Mouse (Mus musculus) limb, embryonic 11.5 days (tissue): ENCODE results near the gene Dhx32. TPM values are rescaled to one million over a fixed set of nuclear protein-coding genes. Genes with fewer than 3 reads are reported as not detected.

Source experiments
- ATAC-seq: fragments of 200-750 bp; cut with Nextera tagmentation; 2 replicates; pipeline ENCODE4 v1.8.0; 2017; ENCODE audit warnings: low read depth; ENCODE audit not compliant: insufficient number of reproducible peaks, low FRiP score, low TSS enrichment
- DNase-seq: peaks from one replicate; pipeline ENCODE4 v3.0.0-alpha.2; 2015; ENCODE audit warnings: low spot score
- H3K27ac ChIP-seq: fragments of 300-500 bp; sonication (generic); replicated peaks from 2 replicates; pipeline ENCODE4 v1.5.1; 2014; ENCODE audit warnings: low read depth, mild to moderate bottlenecking, low read length
- H3K27me3 ChIP-seq: fragments of 300-500 bp; sonication (generic); 2 replicates; pipeline ENCODE4 v1.6.1; 2014; ENCODE audit warnings: mild to moderate bottlenecking, low read length, mixed read lengths; ENCODE audit not compliant: control insufficient read depth, insufficient read depth
- H3K36me3 ChIP-seq: fragments of 300-500 bp; sonication (generic); 2 replicates; pipeline ENCODE4 v1.6.1; 2014; ENCODE audit warnings: mild to moderate bottlenecking, low read length, moderate library complexity, mixed read lengths; ENCODE audit not compliant: control insufficient read depth, insufficient read depth
- H3K4me1 ChIP-seq: fragments of 300-500 bp; sonication (generic); 2 replicates; pipeline ENCODE4 v1.6.1; 2014; ENCODE audit warnings: low read length, mixed read lengths; ENCODE audit not compliant: control insufficient read depth, insufficient read depth
- H3K4me2 ChIP-seq: fragments of 300-500 bp; sonication (generic); 2 replicates; pipeline ENCODE4 v1.6.1; 2014; ENCODE audit warnings: low read depth, mild to moderate bottlenecking, moderate library complexity; ENCODE audit not compliant: severe bottlenecking
- H3K4me3 ChIP-seq: fragments of 300-500 bp; sonication (generic); 2 replicates; pipeline ENCODE4 v1.5.1; 2014; ENCODE audit warnings: low read depth, low read length
- H3K9ac ChIP-seq: fragments of 300-500 bp; sonication (generic); 2 replicates; pipeline ENCODE4 v1.6.1; 2014; ENCODE audit warnings: mild to moderate bottlenecking, low read length
- H3K9me3 ChIP-seq: fragments of 300-500 bp; sonication (generic); 2 replicates; pipeline ENCODE4 v1.6.1; 2016; ENCODE audit warnings: low read length; ENCODE audit not compliant: control insufficient read depth
- WGBS: fragments of 180-500 bp; shearing (Covaris S2); extraction: QIAGEN DNeasy Blood & Tissue Kit; methylation state at CpG from one replicate; pipeline ENCODE4 v1.1.7; 2014; 5-methylcytosine and 5-hydroxymethylcytosine counted together
- polyA plus RNA-seq: library from polyadenylated mRNA; unstranded; fragments of >200 nt; fragmentation: Nextera tagmentation; extraction: Ambion mirVana; gene quantifications from 2 replicates; pipeline ENCODE4 v1.2.1, GENCODE M21; 2014

The Dhx32 gene
- polyA plus RNA-seq, 1 experiment from 2014 or later, result 19.0 TPM

GRCm38 (mm10) chr7:133750666-133751065 is 31.9 kb downstream of the Dhx32 start:
- no peaks in the 10 kb centered on the region for H3K9me3 ChIP-seq
- no peaks in the 10 kb centered on the region for H3K27me3 ChIP-seq
- no peak for ATAC-seq
- H3K4me3 ChIP-seq, result no peak overlapping the region
- H3K9ac ChIP-seq, result no peak overlapping the region
- no peaks in the 10 kb centered on the region for H3K4me1 ChIP-seq
- H3K36me3 ChIP-seq, result no peaks in the 10 kb centered on the region
- no peak overlapping the region for H3K27ac ChIP-seq
- no peak overlapping the region for H3K4me2 ChIP-seq
- no peak for DNase-seq
- 63% methylated on average over 5 of the region's 5 CpGs for WGBS

DNA sequence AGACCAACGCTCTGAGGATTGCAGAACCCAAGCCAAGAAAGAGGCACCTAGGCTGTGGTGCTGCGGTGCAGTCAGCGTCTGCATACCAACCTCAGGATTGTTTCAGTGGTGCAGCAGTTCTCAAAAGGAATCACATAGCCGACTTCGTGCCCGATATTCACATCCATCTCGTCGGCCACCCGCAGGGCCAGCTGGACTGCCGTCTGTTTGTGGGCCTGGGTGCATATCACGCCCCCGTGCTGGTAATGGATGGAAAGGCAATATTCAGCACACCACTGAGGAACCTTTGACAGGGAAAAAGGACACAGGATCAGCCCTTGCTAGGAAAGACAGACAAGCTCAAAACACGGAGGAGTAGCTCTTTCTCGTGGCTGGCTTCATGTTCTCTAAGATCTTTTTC is 33.8 kb downstream of the Dhx32 start:
- H3K4me1 ChIP-seq, result no peaks in the 10 kb centered on the region
- no peak overlapping the region for H3K4me3 ChIP-seq
- no peak overlapping the region for H3K27ac ChIP-seq
- no peak for DNase-seq
- H3K36me3 ChIP-seq, result no peaks in the 10 kb centered on the region
- H3K4me2 ChIP-seq, result no peak overlapping the region
- H3K27me3 ChIP-seq, result no peaks in the 10 kb centered on the region
- no peak for ATAC-seq
- WGBS, result 83% methylated on average over 14 of the region's 14 CpGs
- no peaks in the 10 kb centered on the region for H3K9me3 ChIP-seq
- H3K9ac ChIP-seq, result no peak overlapping the region

DNA sequence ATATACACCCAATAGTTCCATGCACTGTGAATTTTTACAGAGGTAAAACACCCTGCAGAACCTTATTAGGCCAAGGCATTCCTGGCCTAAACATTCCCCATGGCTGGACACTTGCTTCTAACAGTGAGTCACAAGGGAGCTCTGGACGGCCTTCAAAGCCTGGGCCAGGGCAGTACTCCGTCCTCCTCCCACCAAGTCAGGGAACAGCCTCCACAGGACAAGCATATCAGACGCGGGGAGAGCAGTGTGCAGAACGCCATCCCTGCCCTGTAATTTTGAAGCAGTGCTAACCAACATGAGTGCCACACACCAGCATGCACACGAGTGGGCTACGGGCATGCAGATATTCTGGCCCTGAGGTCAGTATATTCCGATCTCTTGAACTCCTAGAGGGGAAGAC is 35.2 kb downstream of the Dhx32 start:
- DNase-seq, result no peak
- Histone ChIP-seq H3K4me3 (no peak overlapping the region), H3K27me3 (no peaks in the 10 kb centered on the region), H3K9ac (no peak overlapping the region), H3K4me2 (no peak overlapping the region), H3K36me3 (no peaks in the 10 kb centered on the region), H3K9me3 (no peaks in the 10 kb centered on the region), H3K27ac (no peak overlapping the region), H3K4me1 (no peaks in the 10 kb centered on the region)
- ATAC-seq, result no peak
- 85% methylated on average over 8 of the region's 8 CpGs for WGBS

GRCm38 (mm10) chr7:133744701-133745100 is 37.8 kb downstream of the Dhx32 start:
- ATAC-seq, result no peak
- DNase-seq, result no peak
- no peaks in the 10 kb centered on the region for H3K4me1 ChIP-seq
- no peak overlapping the region for H3K4me2 ChIP-seq
- no peaks in the 10 kb centered on the region for H3K27me3 ChIP-seq
- 76% methylated on average over 4 of the region's 4 CpGs for WGBS
- H3K9ac ChIP-seq, result no peak overlapping the region
- no peak overlapping the region for H3K4me3 ChIP-seq
- no peak overlapping the region for H3K27ac ChIP-seq
- H3K9me3 ChIP-seq, result no peaks in the 10 kb centered on the region
- H3K36me3 ChIP-seq, result no peaks in the 10 kb centered on the region

GRCm38 (mm10) chr7:133744209-133744608 is 38.3 kb downstream of the Dhx32 start:
- Histone ChIP-seq H3K36me3 (no peaks in the 10 kb centered on the region), H3K4me1 (no peaks in the 10 kb centered on the region)

GRCm38 (mm10) chr7:133743611-133744010 is 38.9 kb downstream of the Dhx32 start:
- Histone ChIP-seq H3K36me3 (no peaks in the 10 kb centered on the region), H3K9ac (no peak overlapping the region), H3K9me3 (no peaks in the 10 kb centered on the region), H3K4me3 (no peak overlapping the region), H3K4me2 (no peak overlapping the region), H3K4me1 (no peaks in the 10 kb centered on the region), H3K27ac (no peak overlapping the region), H3K27me3 (no peaks in the 10 kb centered on the region)
- DNase-seq (no peak), ATAC-seq (no peak)
- WGBS, result 60% methylated on average over 4 of the region's 4 CpGs

More at GRCm38 (mm10) chr7:133744209-133744608, 38.3 kb downstream of the Dhx32 start:
- no peak for ATAC-seq
- WGBS, result 91% methylated on average over 1 of the region's 1 CpGs
- no peak overlapping the region for H3K4me2 ChIP-seq
- H3K4me3 ChIP-seq, result no peak overlapping the region
- H3K27ac ChIP-seq, result no peak overlapping the region
- no peaks in the 10 kb centered on the region for H3K27me3 ChIP-seq
- no peaks in the 10 kb centered on the region for H3K9me3 ChIP-seq
- no peak for DNase-seq
- no peak overlapping the region for H3K9ac ChIP-seq

DNA sequence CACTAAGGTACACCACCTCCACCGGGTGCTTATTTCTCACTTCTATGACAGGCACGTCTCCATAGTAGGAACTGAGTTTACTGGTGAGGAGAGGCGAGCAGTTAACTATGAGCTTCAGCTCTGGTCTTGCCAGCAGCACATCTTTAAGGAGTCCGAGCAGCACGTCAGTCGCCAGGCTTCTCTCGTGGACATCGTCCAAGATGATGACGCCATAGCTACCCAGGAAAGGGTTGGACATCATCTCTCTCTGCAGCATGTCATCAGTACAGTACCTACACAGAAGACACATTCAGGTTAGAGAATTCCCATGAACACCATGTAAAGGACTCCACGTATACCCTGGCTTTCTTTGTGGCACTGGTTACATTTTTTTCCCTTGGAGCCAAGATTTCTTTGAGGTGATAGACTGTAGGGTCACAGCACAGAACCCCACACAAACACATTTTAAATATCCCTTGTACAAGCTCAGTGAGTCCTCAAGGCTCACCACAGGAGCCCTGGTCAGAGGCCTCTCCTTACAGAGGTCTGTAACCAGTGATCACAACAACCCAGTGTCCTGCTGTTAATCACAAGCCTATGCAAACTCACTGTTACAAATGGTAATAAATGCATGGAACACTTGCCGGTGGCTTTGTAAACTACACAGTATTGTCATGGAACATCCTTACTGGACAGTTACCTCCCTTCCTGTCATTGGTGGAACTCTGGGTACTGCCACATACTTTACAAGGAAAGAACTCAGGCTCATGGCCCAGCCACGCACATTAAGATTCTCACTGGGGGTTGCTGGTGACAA is 39.8 kb downstream of the Dhx32 start:
- no peak overlapping the region for H3K4me3 ChIP-seq
- H3K9ac ChIP-seq, result no peak overlapping the region
- H3K9me3 ChIP-seq, result no peaks in the 10 kb centered on the region
- no peak overlapping the region for H3K27ac ChIP-seq
- DNase-seq, result no peak
- no peaks in the 10 kb centered on the region for H3K4me1 ChIP-seq
- H3K27me3 ChIP-seq, result no peaks in the 10 kb centered on the region
- ATAC-seq, result no peak
- WGBS, result 86% methylated on average over 12 of the region's 12 CpGs
- H3K36me3 ChIP-seq, result no peaks in the 10 kb centered on the region
- H3K4me2 ChIP-seq, result no peak overlapping the region

DNA sequence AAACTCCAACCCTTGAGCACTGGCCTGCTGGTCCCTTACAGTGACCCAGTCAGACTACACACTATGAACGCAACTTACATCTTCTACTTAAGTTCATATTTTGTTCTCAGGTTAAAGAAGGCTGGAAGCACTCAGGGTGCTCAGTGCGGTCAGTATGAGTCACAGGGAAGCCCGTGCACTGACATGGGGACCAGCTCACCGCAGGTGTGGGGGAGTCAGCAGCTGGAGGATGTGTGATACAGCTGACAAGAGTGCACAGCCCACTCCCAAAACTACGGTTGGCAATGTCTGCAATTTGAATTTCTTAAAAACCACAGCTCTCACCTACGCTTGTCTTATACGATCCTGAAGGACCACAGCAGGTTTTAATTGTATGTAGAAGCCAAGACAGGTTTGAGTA is 42.0 kb downstream of the Dhx32 start:
- ATAC-seq (no peak), DNase-seq (no peak)
- Histone ChIP-seq H3K9ac (no peak overlapping the region), H3K9me3 (no peaks in the 10 kb centered on the region), H3K4me2 (no peak overlapping the region), H3K27me3 (no peaks in the 10 kb centered on the region), H3K36me3 (no peaks in the 10 kb centered on the region), H3K27ac (no peak overlapping the region), H3K4me3 (no peak overlapping the region), H3K4me1 (no peaks in the 10 kb centered on the region)
- 90% methylated on average over 7 of the region's 7 CpGs for WGBS
